ENCODE assay signal across 8 mouse cellular contexts in the genomic region with DNA sequence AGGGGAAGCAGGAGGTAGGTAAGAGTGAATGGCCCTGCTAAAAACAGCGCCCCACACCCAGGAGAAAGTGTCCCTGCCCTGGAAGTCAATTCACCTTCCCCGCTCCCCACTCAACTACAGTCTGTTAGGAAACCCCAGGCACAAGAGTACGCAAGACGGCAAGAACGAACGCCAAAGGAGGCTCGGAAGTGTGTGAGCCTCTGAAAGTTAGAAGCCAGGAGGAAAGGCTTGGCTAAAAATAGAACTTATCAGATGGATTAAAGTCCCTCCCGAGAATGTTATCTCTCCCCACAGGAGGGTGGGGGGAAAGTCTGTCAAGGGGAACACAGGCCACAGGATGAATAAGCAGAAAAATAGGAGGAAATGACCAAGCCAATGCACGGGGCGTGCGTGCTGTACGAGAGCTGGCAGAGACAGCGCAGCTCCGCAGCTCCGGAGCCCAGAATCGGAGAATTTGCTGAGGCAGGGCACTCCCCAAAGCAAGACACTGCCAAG. TPM values are rescaled to one million over a fixed set of nuclear protein-coding genes. Genes with fewer than 3 reads are reported as not detected.
DNase-seq lines count a peak whose midpoint lies in the region; ATAC-seq lines count a peak whose summit lies in the region.

No protein-coding gene starts in this region.

- peak overlapping the region; percentile 69 for H3K27ac ChIP-seq in embryonic facial prominence, embryonic 10.5 days (replicated peaks)

- H3K36me3 ChIP-seq in embryonic facial prominence, embryonic 10.5 days (replicated peaks): no peaks in the 10 kb centered on the region

- ATAC-seq in megakaryocyte progenitor cell, adult 5-6 weeks (replicated peaks; ENCODE audit: poor library complexity): peak; percentile 91

- peak; percentile 7 to 9 for DNase-seq in right cerebral cortex, adult 2 months (ENCODE audit: low spot score in 2 of 2)
- DNase-seq in right cerebral cortex, postnatal 14 days: no peak
- DNase-seq in embryonic facial prominence, embryonic 10.5 days (ENCODE audit: low spot score): peak; percentile 57
- peak; percentile 40 for DNase-seq in heart, postnatal 10 days
- DNase-seq in kidney, postnatal 36 days: peak; percentile 39 to 43
- peak; percentile 11 for DNase-seq in thymus, postnatal 25 days
- no peak for DNase-seq in B cell, adult 2 months

- intact Hi-C loops in heart, postnatal 10 days (cut with DNase I): no loop called here

- H3K27me3 ChIP-seq in embryonic facial prominence, embryonic 10.5 days (replicated peaks; ENCODE audit: low read depth, poor library complexity, severe bottlenecking): peaks cover 62% of the 10 kb centered on the region

- H3K4me1 ChIP-seq in embryonic facial prominence, embryonic 10.5 days: peaks cover 37% of the 10 kb centered on the region

- WGBS in embryonic facial prominence, embryonic 10.5 days: 1% methylated on average over 16 of the region's 16 CpGs

- H3K4me3 ChIP-seq in embryonic facial prominence, embryonic 10.5 days: peak overlapping the region; percentile 54

- no peaks in the 10 kb centered on the region for H3K9me3 ChIP-seq in embryonic facial prominence, embryonic 10.5 days

RNA-seq across cellular contexts. Expression of gene Egln3, which starts 41.0 kb away (rescaled TPM):
- 4.7 and 5.5 TPM in 2 replicates for polyA plus RNA-seq in embryonic facial prominence, embryonic 10.5 days (2016; fragmentation: Nextera tagmentation; extraction: Ambion mirVana)
- total RNA-seq in heart, postnatal 10 days (2021): 10 to 100 TPM; 39.0 to 49.5 TPM
- 48.4 and 55.3 TPM in 2 replicates for total RNA-seq in megakaryocyte progenitor cell, adult 5-6 weeks (2015)
- total RNA-seq in megakaryocyte progenitor cell, adult 5-6 weeks (2017): 21.5 and 23.6 TPM in 2 replicates

Comparison
In these comparisons a context has a peak if more than half of its experiments do, and no peak if none do; other contexts are left out.
1. DNase-seq: peak in right cerebral cortex, adult 2 months (2 of 2), embryonic facial prominence, embryonic 10.5 days (single experiment), heart, postnatal 10 days (2 of 2), kidney, postnatal 36 days (2 of 2) and thymus, postnatal 25 days (single experiment); none in right cerebral cortex, postnatal 14 days (single experiment) and B cell, adult 2 months (0 of 2).